Comparison of ENCODE assay signal across 22 mouse cellular contexts in the genomic region with DNA sequence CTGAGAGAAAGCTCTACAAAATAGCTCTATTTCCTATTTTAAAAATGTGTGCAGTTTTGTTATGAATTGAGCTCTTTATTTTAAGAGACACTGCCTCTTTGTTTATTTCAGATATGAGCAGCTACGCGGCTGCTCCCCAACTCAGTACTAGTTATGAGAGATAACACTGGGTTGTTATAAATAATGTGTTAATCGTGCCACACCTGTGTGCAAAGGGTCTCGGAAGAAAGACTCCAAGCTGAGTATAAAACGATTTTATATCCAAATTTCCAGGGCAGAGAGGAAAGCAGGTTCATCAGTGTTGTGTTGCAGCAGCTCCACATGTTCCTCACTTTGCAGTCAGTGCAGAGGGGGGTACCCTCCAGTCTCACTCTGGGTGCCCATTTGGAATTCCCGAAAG.
"Had no signal": no experiment of that assay in that cellular context is flagged by ENCODE, and none has a peak within 500 bp of the region (broad histone marks: within the 10 kb centered on the region; RNA-seq: fewer than 3 reads in every experiment).

No protein-coding gene starts in this region.

- H3K9me3 ChIP-seq: lung, embryonic 15.5 days; megakaryocyte, embryonic 14.5 days; midbrain, embryonic 10.5 days; midbrain, embryonic 12.5 days; neural tube, embryonic 13.5 days; neural tube, embryonic 15.5 days had no signal

- H3K36me3 ChIP-seq: lung, embryonic 15.5 days; midbrain, embryonic 10.5 days; midbrain, embryonic 12.5 days; neural tube, embryonic 13.5 days; neural tube, embryonic 15.5 days had no signal

- ATAC-seq: lung, postnatal 0 days; midbrain, embryonic 16.5 days had no signal

- H3K4me1 ChIP-seq: lung, embryonic 15.5 days; midbrain, embryonic 10.5 days; midbrain, embryonic 12.5 days; neural tube, embryonic 13.5 days; neural tube, embryonic 15.5 days had no signal

- H3K4me2 ChIP-seq: lung, embryonic 15.5 days; midbrain, embryonic 12.5 days; neural tube, embryonic 13.5 days; neural tube, embryonic 15.5 days had no signal

- H3K9ac ChIP-seq: lung, embryonic 15.5 days; midbrain, embryonic 12.5 days; neural tube, embryonic 13.5 days; neural tube, embryonic 15.5 days had no signal

- H3K4me3 ChIP-seq: lung, embryonic 15.5 days; megakaryocyte, embryonic 14.5 days; midbrain, embryonic 10.5 days; midbrain, embryonic 12.5 days; myocyte; neural tube, embryonic 13.5 days; neural tube, embryonic 15.5 days had no signal

- DNase-seq: lung, adult 2 months; lung, postnatal 14 days; lung, postnatal 36 days; midbrain, embryonic 14.5 days; retina, postnatal 1 day; right cerebral cortex, adult 18-20 months; right cerebral cortex, postnatal 25 days; right cerebral cortex, postnatal 4 days; spleen, adult 18-20 months; thymus, adult 18-20 months; thymus, postnatal 25 days; thymus, postnatal 4 days had no signal

- H3K27ac ChIP-seq: lung, embryonic 15.5 days; macrophage; midbrain, embryonic 10.5 days; midbrain, embryonic 12.5 days; neural tube, embryonic 13.5 days; neural tube, embryonic 15.5 days had no signal

- H3K27me3 ChIP-seq: lung, embryonic 15.5 days; megakaryocyte, embryonic 14.5 days; midbrain, embryonic 12.5 days; neural tube, embryonic 13.5 days; neural tube, embryonic 15.5 days had no signal
